Mouse (Mus musculus): ENCODE results near the gene Gkn2. TPM values are rescaled to one million over a fixed set of nuclear protein-coding genes. Genes with fewer than 3 reads are reported as not detected.

Gene Gkn2
- not detected in 2 replicates for polyA plus RNA-seq (2015; fragmentation: Nextera tagmentation; extraction: Ambion mirVana)

- no peaks in the 10 kb centered on the region for H3K9me3 ChIP-seq (replicated peaks)
- no peak within 1 kb of the TSS for H3K27ac ChIP-seq (replicated peaks)
- H3K9ac ChIP-seq = no peak within 1 kb of the TSS
- no peak for ATAC-seq (ENCODE audit: insufficient number of reproducible peaks, low FRiP score, low TSS enrichment, low read depth)
- H3K4me2 ChIP-seq (replicated peaks) = no peak within 1 kb of the TSS
- 85% methylated on average over 9 of the region's 9 CpGs for WGBS
- H3K4me1 ChIP-seq = no peaks in the 10 kb centered on the region
- no peaks in the 10 kb centered on the region for H3K27me3 ChIP-seq
- H3K4me3 ChIP-seq (replicated peaks) = no peak within 1 kb of the TSS
- no peaks in the 10 kb centered on the region for H3K36me3 ChIP-seq
These were observed at the start of gene Gkn2 for GRCm38 (mm10) chr6:87373057-87373456. TSS of gene Gkn2 (plus strand) at chr6:87373357.

- no peak overlapping the region for H3K4me3 ChIP-seq (replicated peaks)
- H3K9me3 ChIP-seq (replicated peaks) = no peaks in the 10 kb centered on the region
- peaks cover 14% of the 10 kb centered on the region; the same call in 1 of the 2 replicates for H3K4me1 ChIP-seq
- H3K4me2 ChIP-seq (replicated peaks) = no peak overlapping the region
- no peak for ATAC-seq (ENCODE audit: insufficient number of reproducible peaks, low FRiP score, low TSS enrichment, low read depth)
- no peaks in the 10 kb centered on the region for H3K36me3 ChIP-seq
- no peak overlapping the region for H3K27ac ChIP-seq (replicated peaks)
- 90% methylated on average over 2 of the region's 2 CpGs for WGBS
- H3K9ac ChIP-seq = no peak overlapping the region
- no peaks in the 10 kb centered on the region for H3K27me3 ChIP-seq
These were observed 49.8 kb upstream of the Gkn2 start for GRCm38 (mm10) chr6:87323381-87323780.

- ATAC-seq (ENCODE audit: insufficient number of reproducible peaks, low FRiP score, low TSS enrichment, low read depth) = no peak
- H3K9ac ChIP-seq = no peak overlapping the region
These were observed 46.2 kb upstream of the Gkn2 start for GRCm38 (mm10) chr6:87326932-87327331.

GRCm38 (mm10) chr6:87328265-87329173 lies 44.6 kb upstream of the Gkn2 start:
- no peaks in the 10 kb centered on the region for H3K9me3 ChIP-seq (replicated peaks)
- peaks cover 48% of the 10 kb centered on the region for H3K4me1 ChIP-seq
- no peaks in the 10 kb centered on the region for H3K27me3 ChIP-seq
- peak; percentile 55; the same call in 1 of the 2 replicates for ATAC-seq (ENCODE audit: insufficient number of reproducible peaks, low FRiP score, low TSS enrichment, low read depth)
- no peak overlapping the region for H3K9ac ChIP-seq
- H3K4me3 ChIP-seq (replicated peaks) = no peak overlapping the region
- WGBS = 73% methylated on average over 22 of the region's 22 CpGs
- H3K27ac ChIP-seq (replicated peaks) = 0 out of 2 replicates have a peak overlapping the region, but pooled peaks have one; percentile 23
- H3K4me2 ChIP-seq (replicated peaks) = no peak overlapping the region
- no peaks in the 10 kb centered on the region for H3K36me3 ChIP-seq

More at GRCm38 (mm10) chr6:87326932-87327331, 46.2 kb upstream of the Gkn2 start:
- Histone ChIP-seq H3K4me2 (replicated peaks) (no peak overlapping the region), H3K4me1 (peaks cover 43% of the 10 kb centered on the region), H3K4me3 (replicated peaks) (no peak overlapping the region), H3K27ac (replicated peaks) (no peak overlapping the region), H3K36me3 (no peaks in the 10 kb centered on the region), H3K27me3 (no peaks in the 10 kb centered on the region), H3K9me3 (replicated peaks) (no peaks in the 10 kb centered on the region)
- 78% methylated on average over 2 of the region's 2 CpGs for WGBS

GRCm38 (mm10) chr6:87332380-87332779 lies 40.8 kb upstream of the Gkn2 start:
- Histone ChIP-seq H3K27ac (replicated peaks) (no peak overlapping the region), H3K9me3 (replicated peaks) (no peaks in the 10 kb centered on the region), H3K4me3 (replicated peaks) (peak overlapping the region; percentile 88), H3K36me3 (no peaks in the 10 kb centered on the region), H3K9ac (no peak overlapping the region), H3K4me2 (replicated peaks) (peak overlapping the region; percentile 62), H3K4me1 (peaks cover 44% of the 10 kb centered on the region), H3K27me3 (no peaks in the 10 kb centered on the region)
- 26% methylated on average over 2 of the region's 2 CpGs for WGBS
- no peak for ATAC-seq (ENCODE audit: insufficient number of reproducible peaks, low FRiP score, low TSS enrichment, low read depth)

GRCm38 (mm10) chr6:87334361-87335090 lies 38.6 kb upstream of the Gkn2 start:
- no peaks in the 10 kb centered on the region for H3K27me3 ChIP-seq
- peak overlapping the region; percentile 62 for H3K4me2 ChIP-seq (replicated peaks)
- H3K9ac ChIP-seq = peak overlapping the region; percentile 79
- no peak for ATAC-seq (ENCODE audit: insufficient number of reproducible peaks, low FRiP score, low TSS enrichment, low read depth)
- no peaks in the 10 kb centered on the region for H3K9me3 ChIP-seq (replicated peaks)
- H3K27ac ChIP-seq (replicated peaks) = peak overlapping the region; percentile 98
- H3K4me1 ChIP-seq = peaks cover 31% of the 10 kb centered on the region
- H3K36me3 ChIP-seq = no peaks in the 10 kb centered on the region
- peak overlapping the region; percentile 88 for H3K4me3 ChIP-seq (replicated peaks)
- 5% methylated on average over 11 of the region's 11 CpGs for WGBS

GRCm38 (mm10) chr6:87335091-87335934 lies 37.8 kb upstream of the Gkn2 start, which contains the start of gene Antxr1:
TSS of gene Antxr1 (minus strand) at chr6:87335821.
- no peaks in the 10 kb centered on the region for H3K27me3 ChIP-seq
- peak within 1 kb of the TSS; percentile 79 for H3K9ac ChIP-seq
- peak within 1 kb of the TSS; percentile 98 for H3K27ac ChIP-seq (replicated peaks)
- H3K36me3 ChIP-seq = no peaks in the 10 kb centered on the region
- ATAC-seq (ENCODE audit: insufficient number of reproducible peaks, low FRiP score, low TSS enrichment, low read depth) = peak; percentile 56; the same call in 1 of the 2 replicates
- peak within 1 kb of the TSS; percentile 62 for H3K4me2 ChIP-seq (replicated peaks)
- WGBS = under 1% methylated on average over 54 of the region's 54 CpGs
- H3K4me1 ChIP-seq = peaks cover 23% of the 10 kb centered on the region
- peak within 1 kb of the TSS; percentile 88 for H3K4me3 ChIP-seq (replicated peaks)
- H3K9me3 ChIP-seq (replicated peaks) = no peaks in the 10 kb centered on the region

- 25% methylated on average over 6 of the region's 6 CpGs for WGBS
These were observed 37.2 kb upstream of the Gkn2 start for GRCm38 (mm10) chr6:87335935-87336295.

GRCm38 (mm10) chr6:87350829-87351228 lies 22.3 kb upstream of the Gkn2 start, which contains the start of gene Gkn1:
TSS of gene Gkn1 (minus strand) at chr6:87350942.
- no peak for ATAC-seq (ENCODE audit: insufficient number of reproducible peaks, low FRiP score, low TSS enrichment, low read depth)
- Histone ChIP-seq H3K4me2 (replicated peaks) (no peak within 1 kb of the TSS), H3K36me3 (no peaks in the 10 kb centered on the region), H3K27ac (replicated peaks) (no peak within 1 kb of the TSS), H3K4me3 (replicated peaks) (no peak within 1 kb of the TSS), H3K27me3 (no peaks in the 10 kb centered on the region), H3K9me3 (replicated peaks) (no peaks in the 10 kb centered on the region), H3K4me1 (no peaks in the 10 kb centered on the region), H3K9ac (no peak within 1 kb of the TSS)
- WGBS = 86% methylated on average over 8 of the region's 8 CpGs

More at GRCm38 (mm10) chr6:87335935-87336295, 37.2 kb upstream of the Gkn2 start:
- Histone ChIP-seq H3K27ac (replicated peaks) (no peak overlapping the region), H3K4me3 (replicated peaks) (peak overlapping the region; percentile 88), H3K4me2 (replicated peaks) (peak overlapping the region; percentile 62; the same call in 1 of the 2 replicates), H3K27me3 (no peaks in the 10 kb centered on the region), H3K4me1 (peaks cover 17% of the 10 kb centered on the region), H3K9ac (no peak overlapping the region), H3K9me3 (replicated peaks) (no peaks in the 10 kb centered on the region), H3K36me3 (no peaks in the 10 kb centered on the region)
- no peak for ATAC-seq (ENCODE audit: insufficient number of reproducible peaks, low FRiP score, low TSS enrichment, low read depth)

- Histone ChIP-seq H3K4me1 (no peaks in the 10 kb centered on the region), H3K27ac (replicated peaks) (no peak overlapping the region), H3K4me3 (replicated peaks) (no peak overlapping the region), H3K27me3 (no peaks in the 10 kb centered on the region), H3K4me2 (replicated peaks) (no peak overlapping the region), H3K9ac (no peak overlapping the region), H3K9me3 (replicated peaks) (no peaks in the 10 kb centered on the region), H3K36me3 (no peaks in the 10 kb centered on the region)
- 63% methylated on average over 5 of the region's 5 CpGs for WGBS
- no peak for ATAC-seq (ENCODE audit: insufficient number of reproducible peaks, low FRiP score, low TSS enrichment, low read depth)
These were observed 18.7 kb upstream of the Gkn2 start for GRCm38 (mm10) chr6:87354441-87354840.

Measured in embryonic facial prominence, embryonic 15.5 days (tissue).